Mouse (Mus musculus) c-Kit-positive CD71-positive TER-119-positive erythroid progenitor cells, embryonic 14.5 days (primary cell): ENCODE measurements around the gene 6430548M08Rik.

Experiments
- DNase-seq: peaks from one replicate; pipeline ENCODE4 v3.0.0-alpha.2; 2013; ENCODE audit warnings: low spot score

The 6430548M08Rik gene

GRCm38 (mm10) chr8:120113758-120114255 is at the start of gene 6430548M08Rik:
6430548M08Rik (plus strand) TSS chr8:120114152.
- DNase-seq: peak; percentile 100

GRCm38 (mm10) chr8:120065611-120066010 is 48.3 kb upstream of the 6430548M08Rik start:
- DNase-seq: no peak

GRCm38 (mm10) chr8:120066226-120066625 is 47.7 kb upstream of the 6430548M08Rik start:
- no peak for DNase-seq

GRCm38 (mm10) chr8:120067936-120068668 is 45.9 kb upstream of the 6430548M08Rik start:
- no peak for DNase-seq

GRCm38 (mm10) chr8:120071684-120072083 is 42.3 kb upstream of the 6430548M08Rik start:
- DNase-seq: peak; percentile 63

- no peak for DNase-seq
Measured at GRCm38 (mm10) chr8:120072259-120072658, 41.7 kb upstream of the 6430548M08Rik start.

GRCm38 (mm10) chr8:120072827-120073226 is 41.1 kb upstream of the 6430548M08Rik start:
- no peak for DNase-seq

GRCm38 (mm10) chr8:120074516-120074915 is 39.4 kb upstream of the 6430548M08Rik start:
- no peak for DNase-seq

- no peak for DNase-seq
Measured at GRCm38 (mm10) chr8:120075347-120075746, 38.6 kb upstream of the 6430548M08Rik start.

- DNase-seq: peak; percentile 63
Measured at GRCm38 (mm10) chr8:120078080-120078479, 35.9 kb upstream of the 6430548M08Rik start.

- no peak for DNase-seq
Measured at GRCm38 (mm10) chr8:120079361-120079760, 34.6 kb upstream of the 6430548M08Rik start.

- DNase-seq: no peak
Measured at GRCm38 (mm10) chr8:120083261-120083660, 30.7 kb upstream of the 6430548M08Rik start.

- no peak for DNase-seq
Measured at GRCm38 (mm10) chr8:120084783-120085182, 29.2 kb upstream of the 6430548M08Rik start.

- no peak for DNase-seq
Measured at GRCm38 (mm10) chr8:120089511-120089910, 24.4 kb upstream of the 6430548M08Rik start.

GRCm38 (mm10) chr8:120091032-120091431 is 22.9 kb upstream of the 6430548M08Rik start:
- DNase-seq: no peak

- DNase-seq: no peak
Measured at GRCm38 (mm10) chr8:120093103-120093502, 20.8 kb upstream of the 6430548M08Rik start.

GRCm38 (mm10) chr8:120094801-120095200 is 19.2 kb upstream of the 6430548M08Rik start:
- no peak for DNase-seq

- DNase-seq: no peak
Measured at GRCm38 (mm10) chr8:120096486-120096885, 17.5 kb upstream of the 6430548M08Rik start.

- no peak for DNase-seq
Measured at GRCm38 (mm10) chr8:120100388-120101067, 13.4 kb upstream of the 6430548M08Rik start.

GRCm38 (mm10) chr8:120101068-120101972 is 12.6 kb upstream of the 6430548M08Rik start, which contains the start of gene Zdhhc7:
Zdhhc7 (minus strand) TSS chr8:120101482.
- DNase-seq: peak; percentile 66

- no peak for DNase-seq
Measured at GRCm38 (mm10) chr8:120103916-120104315, 10.0 kb upstream of the 6430548M08Rik start.

GRCm38 (mm10) chr8:120104721-120105272 is 9.2 kb upstream of the 6430548M08Rik start:
- DNase-seq: no peak
